Mouse (Mus musculus): ENCODE measurements around the gene Gmfg.

The Gmfg gene

GRCm38 (mm10) chr7:28438771-28439170, 1.5 kb downstream of the Gmfg start:
- DNase-seq (ENCODE audit: low spot score) = no peak

DNA sequence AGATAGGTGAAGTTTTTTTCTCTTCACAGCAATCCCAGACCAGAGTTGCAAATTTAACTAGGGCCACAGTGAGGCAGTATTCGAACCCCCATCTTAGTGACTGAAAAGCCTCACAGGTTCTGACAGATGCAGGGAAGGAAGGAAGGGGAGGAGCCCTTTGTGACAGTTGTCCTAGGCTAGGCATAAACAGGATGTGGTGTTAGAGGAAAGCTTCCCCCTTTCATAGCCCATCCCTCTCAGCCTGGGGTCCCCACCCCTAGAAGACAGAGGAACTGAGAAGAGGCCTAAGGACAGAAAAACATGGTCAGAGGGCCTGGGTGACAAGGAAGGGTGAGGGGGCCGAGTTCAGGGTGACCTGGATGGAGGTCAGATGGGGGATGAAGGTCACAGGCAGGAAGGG, 3.5 kb downstream of the Gmfg start:
- no peak for DNase-seq (ENCODE audit: low spot score)

DNA sequence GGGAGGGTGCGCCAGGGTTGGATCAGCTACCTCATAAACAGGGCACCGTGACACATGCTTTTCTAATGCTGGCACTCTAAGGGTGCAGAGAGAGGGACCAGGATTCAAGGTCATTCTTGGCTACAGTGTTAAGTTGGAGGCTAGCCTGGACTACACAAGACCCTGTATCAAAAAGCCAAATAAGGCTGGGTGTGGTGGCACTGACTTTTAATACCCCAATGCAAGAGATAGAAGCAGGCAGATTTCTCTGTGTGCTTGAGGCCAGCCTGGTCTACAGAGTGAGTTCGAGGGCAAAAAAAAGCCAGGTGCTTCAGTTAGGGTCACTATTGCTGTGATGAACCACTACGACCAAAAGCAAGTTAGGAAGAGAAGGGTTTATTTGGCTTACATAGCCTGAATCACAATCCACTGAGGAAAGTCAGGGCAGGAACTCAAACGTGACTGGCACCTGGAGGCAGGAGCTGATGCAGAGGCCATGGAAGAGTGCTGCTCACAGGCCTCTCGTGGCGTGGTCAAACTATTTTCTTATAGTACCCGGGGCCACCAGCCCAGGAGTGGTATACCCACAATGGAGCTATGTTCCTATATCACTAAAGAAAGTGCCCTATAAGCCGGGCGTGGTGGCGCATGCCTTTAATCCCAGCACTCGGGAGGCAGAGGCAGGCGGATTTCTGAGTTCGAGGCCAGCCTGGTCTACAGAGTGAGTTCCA, 4.7 kb downstream of the Gmfg start:
- DNase-seq (ENCODE audit: low spot score) = no peak

DNA sequence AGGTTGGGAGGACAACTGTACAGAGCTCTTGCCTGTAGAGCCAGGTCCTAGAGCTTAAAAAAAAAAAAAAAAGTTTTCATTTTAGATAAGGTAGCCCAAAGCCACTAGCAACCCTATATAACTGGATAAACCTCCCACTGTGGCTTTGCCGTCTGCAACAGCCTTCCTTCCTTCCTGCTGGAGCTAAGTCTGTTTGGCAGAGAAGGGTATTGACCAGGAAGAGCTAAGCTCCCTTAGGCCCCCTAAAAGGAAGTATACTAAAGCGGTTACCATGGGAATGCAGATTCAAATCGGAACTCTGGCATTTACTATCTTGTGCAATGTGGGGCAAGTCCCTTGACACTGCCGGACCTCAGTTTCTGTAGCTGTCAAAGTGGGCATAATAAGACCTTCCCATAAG, 5.4 kb downstream of the Gmfg start:
- DNase-seq (ENCODE audit: low spot score) = no peak

- DNase-seq (ENCODE audit: low spot score) = no peak
Measured at GRCm38 (mm10) chr7:28444344-28444974, 7.2 kb downstream of the Gmfg start.

GRCm38 (mm10) chr7:28446446-28446845, 9.2 kb downstream of the Gmfg start:
- DNase-seq (ENCODE audit: low spot score) = peak; percentile 56

DNA sequence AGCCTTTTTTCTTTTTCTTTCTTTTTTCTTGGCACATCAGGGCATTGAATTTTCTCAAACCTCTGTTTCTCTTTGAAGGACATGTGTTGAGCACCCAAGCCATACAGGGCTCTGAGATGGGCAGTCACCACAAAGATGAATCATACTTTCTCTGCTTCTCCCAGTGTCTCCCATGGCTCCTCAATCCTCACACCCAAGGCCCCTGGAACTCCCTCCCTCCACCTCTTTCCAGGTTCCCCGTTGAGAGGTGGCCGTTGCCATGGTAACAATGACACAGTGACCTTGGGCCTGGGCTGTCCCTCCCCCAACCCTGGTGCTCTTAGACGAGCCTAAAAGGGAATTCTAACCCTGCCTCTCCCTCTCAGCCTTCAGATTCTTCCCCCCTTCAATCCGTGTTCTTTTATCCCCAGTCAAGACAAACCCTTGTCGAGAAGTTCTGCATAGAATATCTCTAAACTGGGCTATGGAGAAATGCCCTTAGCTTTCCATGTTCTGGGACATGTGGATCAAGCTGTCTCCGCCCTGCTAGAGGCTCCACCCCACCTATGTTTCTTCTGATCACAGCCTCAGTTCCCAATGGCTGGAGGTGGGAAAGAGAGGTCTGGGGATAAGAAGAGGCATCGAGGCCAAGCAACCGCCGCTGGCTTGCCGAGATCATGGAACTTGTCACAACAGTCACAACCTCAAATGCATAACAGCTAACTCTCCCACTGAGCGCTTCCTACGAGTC, 10.0 kb downstream of the Gmfg start:
- no peak for DNase-seq (ENCODE audit: low spot score)

DNA sequence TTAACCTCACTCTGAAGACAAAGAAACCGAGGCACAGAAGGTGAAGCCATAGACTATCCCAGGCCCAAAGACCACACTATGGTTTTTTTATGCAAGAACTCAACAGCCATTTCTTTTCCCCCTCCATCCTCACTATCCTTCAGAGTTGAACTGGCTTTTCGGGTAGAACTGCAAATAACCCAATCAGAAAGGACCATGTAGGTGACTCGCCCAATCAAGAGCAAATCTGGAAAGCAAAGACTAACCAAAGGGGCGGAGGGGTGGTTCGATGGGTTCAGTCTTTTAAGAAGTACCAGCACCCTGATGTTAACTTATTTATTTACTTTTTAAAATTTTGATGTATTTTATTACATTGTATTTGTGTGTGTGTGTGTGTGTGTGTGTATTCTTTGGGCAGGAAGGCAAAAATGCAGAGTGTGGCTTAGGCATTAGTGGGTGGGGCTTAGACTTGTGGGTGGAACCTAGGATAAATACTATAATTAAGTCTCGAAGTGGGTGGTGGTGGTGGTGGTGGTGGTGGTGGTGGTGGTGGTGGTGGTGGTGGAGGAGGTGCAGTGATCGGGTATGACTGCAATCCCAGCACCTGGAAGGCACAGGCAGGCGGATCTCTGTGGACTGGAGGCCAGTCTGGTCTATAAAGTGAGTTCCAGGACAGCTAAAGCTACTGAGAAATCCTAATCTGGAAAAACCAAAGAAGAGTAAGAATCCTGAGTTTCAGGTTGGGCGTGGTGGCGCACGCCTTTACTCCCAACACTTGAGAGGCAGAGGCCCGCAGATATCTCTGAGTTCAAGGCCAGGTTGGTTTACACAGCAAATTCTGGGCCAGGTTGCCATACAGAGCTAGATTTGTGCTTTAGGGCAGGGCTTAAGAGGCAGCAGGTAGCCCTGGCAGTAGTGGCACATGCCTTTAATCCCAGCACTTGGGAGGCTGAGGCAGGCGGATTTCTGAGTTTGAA, 10.9 kb downstream of the Gmfg start:
- DNase-seq (ENCODE audit: low spot score) = no peak

- no peak for DNase-seq (ENCODE audit: low spot score)
Measured at GRCm38 (mm10) chr7:28451531-28452360, 14.5 kb downstream of the Gmfg start, which contains the start of gene Lrfn1. Gene Lrfn1, plus strand, starts transcription at chr7:28451980.

DNA sequence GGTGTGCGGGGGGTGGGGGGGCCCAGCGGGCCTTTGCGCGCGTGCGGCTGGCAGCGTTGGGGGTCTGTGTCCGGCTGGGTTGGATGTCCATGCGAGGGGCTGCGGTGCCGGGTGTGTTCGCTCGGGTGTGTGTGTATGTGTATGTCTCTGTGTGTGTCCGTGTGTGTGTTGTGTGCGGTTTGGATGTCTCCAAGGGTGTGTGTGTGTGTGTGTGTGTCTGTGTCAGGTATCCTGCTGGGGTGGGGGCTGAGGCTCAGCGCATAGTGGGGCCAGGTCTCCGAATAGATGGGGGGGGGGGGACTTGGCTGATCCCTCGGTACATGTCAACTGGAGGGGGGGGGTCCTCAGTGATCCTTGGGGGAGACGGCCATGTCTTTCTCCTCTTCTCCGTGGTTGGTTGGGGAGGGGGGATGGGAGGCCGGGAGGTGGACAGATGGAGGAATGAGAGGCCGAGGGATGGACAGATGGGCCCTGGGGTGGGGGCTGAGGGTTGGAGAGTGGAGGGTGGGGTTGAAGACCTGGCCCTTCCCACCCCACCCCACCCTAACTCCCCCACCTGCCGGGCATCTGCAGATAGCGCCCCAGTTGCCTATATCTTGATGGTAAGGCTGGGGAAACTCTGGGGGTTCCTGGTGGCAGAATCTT, 15.2 kb downstream of the Gmfg start:
- DNase-seq (ENCODE audit: low spot score) = no peak

DNA sequence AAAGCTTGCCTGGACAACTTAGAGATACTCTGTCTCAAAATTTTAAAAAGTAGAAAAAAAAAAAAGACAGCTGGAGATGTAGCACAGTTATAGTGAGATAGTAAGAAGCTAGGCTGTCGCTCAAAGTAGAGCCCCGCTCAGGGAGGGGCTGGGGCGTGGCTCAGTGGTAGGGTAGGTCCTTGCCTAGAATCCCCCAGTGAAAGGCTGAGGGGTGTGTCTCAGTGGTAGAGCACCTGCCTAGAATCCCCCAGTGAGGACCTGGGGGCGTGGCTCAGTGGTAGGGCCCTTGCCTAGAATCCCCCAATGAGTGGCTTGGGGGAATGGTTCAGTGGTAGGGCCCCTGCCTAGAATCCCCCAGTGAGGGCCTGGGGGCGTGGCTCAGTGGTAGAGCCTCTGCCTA, 23.1 kb downstream of the Gmfg start:
- DNase-seq (ENCODE audit: low spot score) = no peak

GRCm38 (mm10) chr7:28462769-28463168, 25.5 kb downstream of the Gmfg start:
- DNase-seq (ENCODE audit: low spot score) = no peak

GRCm38 (mm10) chr7:28464416-28465212, 27.4 kb downstream of the Gmfg start:
- DNase-seq (ENCODE audit: low spot score) = no peak

DNA sequence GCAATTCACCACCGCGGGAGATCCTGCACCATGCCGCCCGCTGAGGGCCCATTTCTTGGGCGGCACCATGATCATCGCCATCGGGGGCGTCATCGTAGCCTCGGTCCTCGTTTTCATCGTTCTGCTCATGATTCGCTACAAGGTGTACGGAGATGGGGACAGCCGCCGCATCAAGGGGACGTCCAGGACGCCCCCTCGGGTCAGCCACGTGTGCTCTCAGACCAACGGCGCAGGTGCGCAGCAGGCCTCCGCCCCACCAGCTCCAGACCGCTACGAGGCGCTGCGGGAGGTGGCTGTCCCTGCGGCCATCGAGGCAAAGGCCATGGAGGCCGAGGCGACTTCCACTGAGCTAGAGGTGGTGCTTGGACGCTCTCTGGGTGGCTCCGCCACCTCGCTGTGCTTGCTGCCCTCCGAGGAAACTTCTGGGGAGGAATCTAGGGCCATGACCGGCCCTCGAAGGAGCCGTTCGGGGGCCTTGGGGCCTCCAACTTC, 29.5 kb downstream of the Gmfg start:
- DNase-seq (ENCODE audit: low spot score) = no peak

- DNase-seq (ENCODE audit: low spot score) = no peak
Measured at GRCm38 (mm10) chr7:28467213-28467751, 30.0 kb downstream of the Gmfg start.

DNA sequence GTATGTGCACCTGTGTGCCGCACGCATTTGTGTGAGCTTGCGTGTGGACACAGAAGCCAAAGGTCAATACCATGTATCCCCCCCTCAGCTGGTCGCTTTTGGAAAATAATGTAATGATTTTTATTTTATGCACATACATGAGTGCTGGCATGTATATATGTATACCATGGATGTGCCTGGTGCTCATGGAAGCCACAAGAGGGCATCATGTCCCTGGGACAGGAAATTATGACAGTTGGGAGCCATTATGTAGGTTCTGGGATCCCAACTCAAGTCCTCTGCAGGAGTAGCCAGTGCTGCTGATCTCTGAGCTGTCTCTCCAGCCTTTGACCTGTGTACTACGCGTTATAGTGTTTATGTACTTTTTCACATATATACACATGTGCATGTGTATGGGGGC, 38.9 kb downstream of the Gmfg start:
- no peak for DNase-seq (ENCODE audit: low spot score)

- DNase-seq (ENCODE audit: low spot score) = no peak
Measured at GRCm38 (mm10) chr7:28477363-28477762, 40.1 kb downstream of the Gmfg start.

DNA sequence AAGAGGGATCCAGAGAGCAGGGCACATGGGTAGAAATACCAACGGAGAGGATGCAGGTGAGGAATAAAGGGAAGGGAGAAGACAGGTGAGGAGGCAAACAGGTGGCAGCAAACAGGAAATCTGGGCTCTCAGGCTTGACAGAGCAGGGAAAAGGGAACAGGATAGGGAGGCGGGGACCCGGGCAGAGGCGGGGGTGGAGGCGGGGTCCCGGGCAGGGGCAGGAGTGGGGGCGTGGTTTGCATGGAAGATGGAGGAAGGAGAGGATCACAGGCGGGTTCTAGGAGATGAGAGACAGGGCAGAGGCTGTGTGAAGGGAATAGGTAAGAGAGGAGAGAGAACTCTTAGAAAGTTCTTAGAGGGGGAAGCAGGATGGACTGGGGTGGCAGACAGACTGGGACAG, 41.6 kb downstream of the Gmfg start:
- no peak for DNase-seq (ENCODE audit: low spot score)

DNA sequence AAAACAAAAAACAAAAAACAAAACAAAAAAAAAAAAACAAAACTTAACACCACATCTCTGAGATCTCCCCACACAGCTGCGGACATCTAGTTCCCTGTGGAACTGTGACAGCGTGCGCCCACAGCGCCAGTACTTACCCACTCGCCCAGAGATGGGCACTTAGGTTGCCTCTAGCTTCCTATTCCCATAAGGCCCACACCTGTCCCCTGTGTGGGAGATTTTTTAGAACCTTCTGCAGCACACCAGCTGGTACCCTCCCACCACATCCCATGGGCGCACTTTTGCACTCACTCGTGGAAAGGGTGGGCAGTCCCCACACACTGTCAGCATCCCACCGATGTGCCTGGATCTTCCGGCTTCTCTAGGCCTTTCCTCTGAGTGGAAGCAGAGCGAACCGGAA, 45.6 kb downstream of the Gmfg start:
- DNase-seq (ENCODE audit: low spot score) = no peak

Data from c-Kit-positive CD71-positive TER-119-positive erythroid progenitor cells, embryonic 14.5 days (primary cell).